Mouse (Mus musculus) embryonic facial prominence, embryonic 14.5 days (tissue): ENCODE data around the gene Sec1. TPM values are rescaled to one million over a fixed set of nuclear protein-coding genes. Genes with fewer than 3 reads are reported as not detected.

Source experiments
- ATAC-seq: fragments of 200-750 bp; cut with Nextera tagmentation; 2 replicates; pipeline ENCODE4 v1.8.0; 2017; ENCODE audit warnings: low read depth, moderate number of reproducible peaks, moderate TSS enrichment
- DNase-seq: peaks from one replicate; pipeline ENCODE4 v3.0.0-alpha.2; 2015; ENCODE audit warnings: low spot score
- H3K27ac ChIP-seq: fragments of 300-500 bp; sonication (generic); replicated peaks from 2 replicates; pipeline ENCODE4 v1.5.1; 2014; ENCODE audit warnings: low read depth, mild to moderate bottlenecking, low read length, moderate library complexity
- H3K27me3 ChIP-seq: fragments of 300-500 bp; sonication (generic); replicated peaks from 2 replicates; pipeline ENCODE4 v1.6.1; 2014; ENCODE audit warnings: low read length; ENCODE audit not compliant: control insufficient read depth, insufficient read depth
- H3K36me3 ChIP-seq: fragments of 300-500 bp; sonication (generic); 2 replicates; pipeline ENCODE4 v1.6.1; 2014; ENCODE audit warnings: low read length, mixed read lengths; ENCODE audit not compliant: control insufficient read depth, insufficient read depth
- H3K4me1 ChIP-seq: fragments of 300-500 bp; sonication (generic); 2 replicates; pipeline ENCODE4 v1.6.1; 2014; ENCODE audit warnings: antibody characterized with exemption, low read length; ENCODE audit not compliant: control insufficient read depth, insufficient read depth
- H3K4me2 ChIP-seq: fragments of 300-500 bp; sonication (generic); 2 replicates; pipeline ENCODE4 v1.6.1; 2014; ENCODE audit warnings: low read depth, mild to moderate bottlenecking, low read length, moderate library complexity, mixed read lengths
- H3K4me3 ChIP-seq: fragments of 300-500 bp; sonication (generic); 2 replicates; pipeline ENCODE4 v1.5.1; 2014; ENCODE audit warnings: low read depth, mild to moderate bottlenecking, low read length
- H3K9ac ChIP-seq: fragments of 300-500 bp; sonication (generic); 2 replicates; pipeline ENCODE4 v1.6.1; 2014; ENCODE audit warnings: low read depth, mild to moderate bottlenecking, low read length, moderate library complexity, mixed read lengths
- H3K9me3 ChIP-seq: fragments of 300-500 bp; sonication (generic); 2 replicates; pipeline ENCODE4 v1.6.1; 2016; ENCODE audit warnings: low read length; ENCODE audit not compliant: control insufficient read depth
- WGBS: fragments of 180-500 bp; shearing (Covaris S2); extraction: QIAGEN DNeasy Blood & Tissue Kit; methylation state at CpG from one replicate; pipeline ENCODE4 v1.1.7; 2014; 5-methylcytosine and 5-hydroxymethylcytosine counted together
- polyA plus RNA-seq: library from polyadenylated mRNA; unstranded; fragments of >200 nt; fragmentation: Nextera tagmentation; extraction: Ambion mirVana; gene quantifications from 2 replicates; pipeline ENCODE4 v1.2.1, GENCODE M21; 2014

Gene Sec1
- polyA plus RNA-seq, 1 experiment from 2014 or later, result 2.1 TPM

DNA sequence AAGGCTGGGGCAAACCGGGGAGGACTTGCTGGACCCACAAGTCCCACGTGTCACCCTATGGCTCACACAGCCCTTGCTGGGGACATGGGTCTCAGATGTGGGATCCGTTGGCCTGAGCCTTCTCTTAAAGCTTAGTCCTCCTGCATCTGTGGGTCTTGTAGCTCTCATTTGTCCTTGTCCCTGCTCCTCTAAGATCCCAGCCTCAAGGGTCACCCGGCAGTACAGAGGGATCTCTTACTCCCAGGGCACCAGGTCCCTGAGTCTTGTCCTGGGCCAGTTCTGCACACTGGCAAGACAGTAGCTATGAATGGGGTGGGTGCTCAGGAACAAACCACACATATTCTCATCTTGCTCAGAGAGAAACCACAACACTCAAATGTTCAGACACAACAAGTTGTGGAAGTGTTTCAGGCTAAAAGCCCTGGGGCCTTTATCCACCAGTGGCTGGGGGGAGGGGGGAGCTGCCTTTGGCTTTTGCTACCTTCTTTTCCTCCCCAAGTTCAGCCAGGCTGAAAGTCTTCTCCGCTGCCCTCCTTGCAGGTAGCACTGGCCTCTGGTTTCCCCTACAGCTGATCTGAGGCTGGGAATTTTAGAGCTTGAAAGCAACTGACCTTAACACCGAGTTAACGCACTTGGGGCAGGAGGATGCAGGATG, 10.7 kb downstream of the Sec1 start, which contains the start of gene Ntn5:
Gene Ntn5 (plus strand): TSS at position 627 of the 655 bp plus-strand sequence.
- ATAC-seq, result no peak
- no peaks in the 10 kb centered on the region for H3K36me3 ChIP-seq
- H3K4me2 ChIP-seq, result peak within 1 kb of the TSS; percentile 32
- H3K4me3 ChIP-seq, result no peak within 1 kb of the TSS
- H3K9ac ChIP-seq, result peak within 1 kb of the TSS; percentile 42; the same call in 1 of the 2 replicates
- H3K4me1 ChIP-seq, result peaks cover 28% of the 10 kb centered on the region
- WGBS, result 75% methylated on average over 7 of the region's 7 CpGs
- no peaks in the 10 kb centered on the region for H3K9me3 ChIP-seq
- no peak within 1 kb of the TSS for H3K27ac ChIP-seq
- no peaks in the 10 kb centered on the region for H3K27me3 ChIP-seq
- DNase-seq, result no peak

DNA sequence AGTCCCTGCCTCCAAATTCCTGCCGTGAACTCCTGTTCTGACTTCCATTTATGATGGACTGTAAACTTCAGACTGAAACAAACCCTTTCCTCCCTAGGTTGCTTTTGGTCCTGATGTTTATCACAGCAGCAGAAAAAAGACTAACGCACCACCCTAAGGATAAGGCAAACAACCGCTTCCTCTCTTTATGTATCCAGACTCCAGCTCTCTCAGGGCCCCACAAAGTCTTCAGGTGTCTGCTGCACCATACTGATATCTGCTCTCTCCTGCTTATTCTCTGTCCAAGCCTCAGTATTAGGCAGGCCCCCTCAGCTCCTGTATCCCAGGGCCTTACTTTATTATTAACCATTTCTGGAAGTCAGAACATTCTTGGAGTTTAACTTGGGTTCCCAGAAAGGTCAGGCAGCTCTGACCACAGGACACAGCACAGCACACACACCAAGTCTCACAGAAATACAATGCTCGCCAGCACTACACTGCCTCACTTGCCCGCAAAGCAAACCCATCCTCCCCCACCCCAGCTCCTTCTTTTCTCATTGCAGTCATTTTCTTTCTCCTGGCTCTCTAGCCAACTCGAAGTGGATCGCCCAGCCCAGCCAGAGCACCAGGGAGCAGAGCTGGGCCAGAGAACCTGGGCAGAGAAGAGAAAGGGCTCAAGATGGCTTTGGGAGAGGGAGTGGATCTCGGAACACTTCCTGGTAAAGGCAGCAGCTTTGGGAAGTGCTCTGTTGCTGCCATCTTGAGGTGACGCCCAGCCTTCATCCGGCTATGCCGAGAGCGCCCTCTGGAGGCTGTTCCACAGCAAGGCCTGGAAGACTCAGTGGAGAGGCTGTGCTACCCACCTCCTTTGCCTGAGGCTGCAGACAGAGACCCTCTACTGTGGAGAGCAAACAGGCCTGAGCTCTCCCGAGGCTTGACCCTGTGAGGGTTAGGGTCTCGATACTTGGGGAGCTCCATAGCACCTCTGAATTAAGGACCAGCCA, 11.8 kb downstream of the Sec1 start:
- no peak overlapping the region for H3K4me3 ChIP-seq
- no peaks in the 10 kb centered on the region for H3K27me3 ChIP-seq
- 32% methylated on average over 13 of the region's 14 CpGs for WGBS
- H3K9ac ChIP-seq, result peak overlapping the region; percentile 45
- no peaks in the 10 kb centered on the region for H3K9me3 ChIP-seq
- no peaks in the 10 kb centered on the region for H3K36me3 ChIP-seq
- H3K27ac ChIP-seq, result no peak overlapping the region; the same call in 1 of the 2 replicates
- DNase-seq, result peak; percentile 93
- H3K4me2 ChIP-seq, result peak overlapping the region; percentile 35
- H3K4me1 ChIP-seq, result peaks cover 28% of the 10 kb centered on the region
- ATAC-seq, result peak; percentile 86

DNA sequence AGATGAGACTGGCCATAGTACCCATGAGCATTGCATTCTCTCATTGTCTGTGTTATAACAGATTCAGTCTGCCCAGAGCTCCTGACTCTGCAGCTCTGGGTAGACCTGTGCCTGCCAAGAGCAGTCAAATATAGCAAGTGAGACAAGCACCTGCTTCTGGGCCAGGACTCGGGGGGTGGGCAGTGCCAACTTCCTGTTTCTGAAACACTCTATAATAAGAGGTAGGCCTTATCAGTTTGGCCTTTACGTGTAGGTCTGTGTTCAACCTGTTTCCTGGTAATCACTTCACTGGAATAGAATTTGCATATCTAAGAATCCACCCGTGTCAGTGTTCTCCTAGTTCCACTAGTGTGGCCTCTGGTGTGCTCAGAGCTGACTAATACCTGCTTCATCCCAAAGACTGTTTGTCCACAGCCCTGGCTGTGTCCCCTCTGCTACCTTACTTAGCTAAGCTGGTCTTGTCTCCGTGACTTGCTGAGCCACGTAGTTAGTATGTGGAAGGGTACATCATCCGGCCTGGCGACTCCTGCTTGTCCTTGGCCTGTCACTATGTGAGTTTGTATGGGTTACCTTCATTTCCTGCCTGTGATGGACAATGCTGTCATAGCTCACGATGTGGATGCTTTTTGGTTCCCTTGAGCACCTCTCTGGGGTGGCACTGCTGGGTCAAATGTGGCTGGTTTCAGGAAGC, 13.0 kb downstream of the Sec1 start:
- Histone ChIP-seq H3K4me3 (no peak overlapping the region), H3K9me3 (no peaks in the 10 kb centered on the region), H3K27ac (no peak overlapping the region), H3K4me2 (no peak overlapping the region), H3K27me3 (no peaks in the 10 kb centered on the region), H3K9ac (no peak overlapping the region; the same call in 1 of the 2 replicates), H3K4me1 (peaks cover 21% of the 10 kb centered on the region), H3K36me3 (no peaks in the 10 kb centered on the region)
- WGBS, result 76% methylated on average over 8 of the region's 8 CpGs
- ATAC-seq (no peak), DNase-seq (no peak)

DNA sequence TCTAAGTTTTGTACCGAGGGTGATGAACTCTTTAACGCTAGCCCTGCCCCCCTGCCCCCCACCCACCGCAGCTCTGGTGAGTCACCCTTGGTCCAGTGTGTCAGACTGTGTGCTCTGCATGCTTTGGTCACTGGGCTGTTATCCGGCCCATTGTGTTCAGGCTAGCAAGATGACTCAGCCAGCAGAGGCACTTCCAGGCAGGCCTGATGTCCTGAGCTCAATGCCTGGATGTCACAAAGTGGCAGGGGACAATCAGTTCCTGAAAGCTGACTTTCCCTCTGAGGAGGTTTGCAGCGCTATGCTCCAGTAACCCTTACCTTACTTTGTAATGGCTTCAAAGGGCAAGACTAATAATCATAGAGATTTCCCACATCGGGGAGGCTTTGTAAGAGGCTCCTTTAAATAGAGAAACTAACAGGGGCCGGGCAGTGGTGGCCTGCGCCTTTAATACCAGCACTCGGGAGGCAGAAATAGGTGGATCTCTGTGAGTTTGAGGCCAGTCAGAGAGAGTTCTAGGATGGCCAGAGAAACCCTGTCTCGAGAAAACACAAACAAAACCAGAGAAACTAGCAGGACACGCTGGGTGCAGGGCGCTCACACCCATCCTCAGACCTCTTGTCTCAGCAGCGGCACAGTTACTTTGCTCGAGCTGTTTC, 14.1 kb downstream of the Sec1 start:
- Histone ChIP-seq H3K4me1 (peaks cover 10% of the 10 kb centered on the region), H3K9ac (no peak overlapping the region), H3K27ac (peak overlapping the region; percentile 21; the same call in 1 of the 2 replicates), H3K4me3 (no peak overlapping the region), H3K4me2 (no peak overlapping the region), H3K9me3 (no peaks in the 10 kb centered on the region), H3K27me3 (no peaks in the 10 kb centered on the region), H3K36me3 (no peaks in the 10 kb centered on the region)
- ATAC-seq (no peak), DNase-seq (no peak)
- 70% methylated on average over 14 of the region's 14 CpGs for WGBS

DNA sequence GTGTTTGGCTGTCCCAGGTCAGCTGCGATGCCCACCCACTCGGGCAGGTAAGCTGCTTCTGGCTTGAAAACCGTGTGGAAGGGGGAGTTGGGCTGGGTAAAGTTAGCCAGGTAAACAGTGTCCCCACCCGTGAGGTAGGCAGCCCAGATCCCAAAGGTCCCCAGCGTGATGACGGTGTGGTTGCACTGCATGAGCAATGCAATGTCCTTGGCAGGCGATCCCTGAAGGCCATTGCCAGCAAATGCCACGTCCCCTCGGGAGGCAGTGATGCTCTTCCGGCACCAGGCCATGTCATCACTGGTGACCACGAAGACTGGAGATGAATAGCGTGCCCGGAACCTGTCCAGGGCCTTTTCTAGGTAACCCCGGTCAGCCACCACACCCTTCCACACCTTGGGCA, 15.7 kb downstream of the Sec1 start:
- Histone ChIP-seq H3K27ac (no peak overlapping the region), H3K27me3 (no peaks in the 10 kb centered on the region), H3K9ac (no peak overlapping the region), H3K9me3 (no peaks in the 10 kb centered on the region), H3K4me3 (no peak overlapping the region), H3K36me3 (no peaks in the 10 kb centered on the region), H3K4me1 (peaks cover 6% of the 10 kb centered on the region; the same call in 1 of the 2 replicates), H3K4me2 (no peak overlapping the region)
- DNase-seq (no peak), ATAC-seq (no peak)
- WGBS, result 91% methylated on average over 13 of the region's 14 CpGs

DNA sequence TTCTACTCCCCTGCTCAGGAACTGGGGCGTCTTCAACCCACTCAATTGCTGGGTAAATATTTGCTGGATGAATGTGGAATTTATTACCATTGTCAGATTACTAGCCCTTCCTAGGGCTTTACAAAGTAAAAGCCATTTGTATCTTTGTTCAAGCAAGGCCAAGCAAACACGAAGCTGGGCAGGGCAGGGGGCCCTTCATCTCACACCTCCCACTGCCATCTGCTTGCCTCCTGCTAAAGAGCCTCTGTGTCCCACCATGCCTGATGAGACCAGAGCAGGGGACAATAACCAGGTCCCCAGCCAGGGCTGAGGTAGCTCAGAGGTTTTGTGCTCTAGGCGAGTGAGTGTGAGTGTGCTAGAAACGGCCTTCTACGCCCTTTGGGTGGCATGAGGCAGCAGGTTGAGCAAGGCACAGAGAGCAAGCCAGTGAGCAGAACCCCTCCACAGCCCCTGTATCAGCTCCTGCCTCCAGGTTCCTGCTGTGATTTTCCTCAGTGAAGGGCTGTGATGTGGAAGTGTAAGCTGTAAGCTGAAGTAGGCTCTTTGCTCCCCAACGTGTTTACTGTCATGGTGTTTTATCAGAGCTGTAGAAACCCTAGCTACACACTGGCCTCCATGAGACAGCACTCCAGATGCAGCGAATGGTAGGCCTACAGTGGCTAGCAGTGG, 16.4 kb downstream of the Sec1 start:
- Histone ChIP-seq H3K9ac (no peak overlapping the region), H3K9me3 (no peaks in the 10 kb centered on the region), H3K4me3 (no peak overlapping the region), H3K27me3 (no peaks in the 10 kb centered on the region), H3K27ac (no peak overlapping the region), H3K4me2 (no peak overlapping the region), H3K4me1 (peaks cover 6% of the 10 kb centered on the region; the same call in 1 of the 2 replicates), H3K36me3 (no peaks in the 10 kb centered on the region)
- no peak for ATAC-seq
- 81% methylated on average over 7 of the region's 7 CpGs for WGBS
- no peak for DNase-seq

DNA sequence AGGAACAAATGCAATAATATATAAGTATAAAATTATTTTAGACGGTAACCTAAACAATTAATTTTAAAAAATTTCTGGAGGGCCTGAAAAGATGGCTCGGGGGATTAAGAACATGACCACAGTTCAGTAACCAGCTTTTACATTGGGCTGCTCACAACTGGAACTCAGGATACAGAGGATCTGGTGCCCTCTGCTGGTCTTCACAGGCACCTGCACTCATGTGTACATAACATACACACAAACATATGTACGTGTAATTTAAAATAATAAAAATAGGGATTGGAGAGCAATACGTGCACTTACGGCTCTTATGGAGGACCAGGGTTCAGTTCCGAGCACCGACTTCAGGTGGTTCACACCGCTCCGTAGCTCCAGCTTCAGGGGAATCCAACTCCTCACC, 25.3 kb downstream of the Sec1 start:
- Histone ChIP-seq H3K27ac (no peak overlapping the region), H3K4me3 (no peak overlapping the region), H3K4me2 (no peak overlapping the region), H3K9me3 (no peaks in the 10 kb centered on the region), H3K9ac (no peak overlapping the region), H3K27me3 (no peaks in the 10 kb centered on the region), H3K36me3 (no peaks in the 10 kb centered on the region), H3K4me1 (peaks cover 9% of the 10 kb centered on the region; the same call in 1 of the 2 replicates)
- DNase-seq (no peak), ATAC-seq (no peak)
- WGBS, result 94% methylated on average over 9 of the region's 9 CpGs
